Mouse (Mus musculus) skeletal muscle tissue, adult 2 months (tissue): ENCODE results near the gene Vmn2r25.
"Not testable (repeated sequence)": the region's sequence is repeated elsewhere in the genome, so short reads cannot be mapped to it uniquely, and the experiment has no call there.

Experiments
- DNase-seq: peaks from one replicate; pipeline ENCODE4 v3.0.0-alpha.2; 2012; ENCODE audit warnings: low read depth, low spot score

Vmn2r25 gene

GRCm38 (mm10) chr6:123853363-123853762 is at the start of gene Vmn2r25:
Gene Vmn2r25, minus strand, starts transcription at chr6:123853463.
- not testable (repeated sequence) for DNase-seq

DNA sequence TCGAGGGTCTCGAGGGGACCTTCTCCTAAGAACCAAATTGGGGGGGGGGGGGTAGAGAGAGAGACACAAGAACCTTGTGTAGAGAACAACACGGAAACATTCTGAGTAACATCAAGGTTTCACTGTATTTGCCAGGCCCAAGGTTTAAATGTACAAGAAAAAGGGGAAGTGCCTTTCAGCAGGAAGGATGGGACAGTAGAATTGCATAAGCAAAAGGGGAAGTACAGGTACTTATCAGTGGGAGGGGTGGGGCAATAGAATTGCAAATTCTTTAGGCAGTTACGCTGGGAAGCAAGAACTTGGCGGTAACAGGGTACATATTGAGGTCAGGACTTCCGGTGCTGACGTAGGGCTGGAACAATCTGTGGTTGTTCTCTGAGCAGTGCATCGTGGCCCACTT is 33.3 kb downstream of the Vmn2r25 start:
- DNase-seq = no peak

DNA sequence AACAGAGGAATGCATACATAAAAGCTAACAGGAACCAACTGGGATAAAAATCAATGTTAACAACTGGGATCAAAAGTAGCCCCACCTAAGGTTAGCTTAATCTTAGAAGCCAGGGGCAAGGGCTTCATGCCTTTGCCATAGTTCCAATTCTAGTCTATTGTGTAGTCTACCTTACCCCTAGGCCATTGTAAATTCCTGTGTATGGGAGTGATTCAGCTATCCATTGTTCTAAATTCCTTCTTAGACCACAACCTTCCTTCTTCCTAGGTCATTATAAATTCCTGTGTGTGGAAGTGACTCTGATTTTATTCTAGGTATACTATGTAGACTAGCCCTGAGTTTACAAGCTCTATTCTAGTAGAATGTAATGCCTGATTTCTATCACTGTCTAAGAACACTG is 43.0 kb downstream of the Vmn2r25 start:
- not testable (repeated sequence) for DNase-seq

DNA sequence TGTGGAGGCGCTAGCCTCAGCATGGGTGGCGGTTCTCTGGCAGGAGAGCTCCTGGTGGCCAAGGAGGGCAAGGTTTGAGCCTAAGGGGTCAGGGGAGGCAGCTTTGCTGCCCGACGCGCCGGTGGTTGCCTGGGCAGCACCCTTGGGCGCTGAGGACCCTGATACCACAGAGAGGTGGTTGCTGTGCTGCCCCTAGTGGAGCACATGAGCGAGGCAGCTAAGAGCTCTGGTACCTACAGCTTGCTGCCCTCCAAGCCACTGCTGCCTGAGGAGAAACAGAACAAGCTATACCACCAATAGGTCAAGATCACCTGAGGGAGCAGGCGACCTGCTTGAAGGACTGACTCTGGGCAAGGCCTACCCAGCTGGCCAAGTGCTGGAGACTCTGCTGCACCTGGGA is 59.5 kb downstream of the Vmn2r25 start:
- DNase-seq = no peak

DNA sequence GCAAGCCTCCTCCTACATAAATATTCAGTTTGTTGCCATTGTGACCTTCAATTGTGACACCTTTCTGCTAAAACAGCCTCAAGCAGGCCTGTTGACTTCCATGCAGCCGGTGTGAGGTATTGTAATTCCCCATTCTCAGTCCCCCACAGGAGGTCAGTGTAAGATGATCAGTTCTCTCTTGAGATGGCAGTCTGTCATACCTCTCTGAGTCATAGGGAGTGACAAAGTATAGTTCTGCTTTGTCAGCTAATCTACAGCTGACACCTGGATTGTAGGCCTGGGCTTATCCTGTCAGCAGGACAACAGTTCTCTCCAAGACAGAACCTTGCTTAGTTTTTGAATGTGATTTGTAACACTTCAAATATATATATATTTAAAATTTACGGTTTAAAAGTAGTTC is 68.4 kb downstream of the Vmn2r25 start:
- DNase-seq = no peak

GRCm38 (mm10) chr6:123778579-123778978 is 74.7 kb downstream of the Vmn2r25 start, which contains the start of gene Vmn2r24:
Gene Vmn2r24, plus strand, starts transcription at chr6:123778879.
- DNase-seq = no peak
